Mouse (Mus musculus): ENCODE measurements at regions not wholly inside any gene's neighbourhood (a gene's known extent, or its start where the extent isn't known, plus 50 kb on each side); places are given as distances from the start of the nearest gene placed in this dataset.
A peak's percentile ranks its signal among the peaks of the same experiment; 100 is the strongest.

DNA sequence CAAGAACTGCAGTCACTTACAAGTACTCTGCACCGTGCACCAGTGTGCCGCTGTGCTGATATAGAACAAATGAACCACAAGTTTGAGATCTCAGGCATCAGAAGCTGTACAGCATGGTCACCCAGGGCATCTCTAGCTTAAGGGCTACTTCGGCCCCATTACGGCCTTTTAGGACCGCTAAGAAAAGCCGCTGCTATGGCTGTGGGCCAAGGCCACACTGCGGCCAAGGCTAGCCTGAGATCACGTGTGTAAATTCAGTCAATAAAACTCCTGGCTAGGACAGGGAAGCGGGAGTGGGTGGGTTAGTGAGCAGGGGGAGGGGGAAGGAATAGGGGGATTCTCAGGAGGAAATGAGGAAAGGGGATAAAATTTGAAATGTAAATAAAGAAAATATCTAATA is 50.9 kb upstream of the Atp12a start:
- peak; percentile 60 to 63 for DNase-seq

DNA sequence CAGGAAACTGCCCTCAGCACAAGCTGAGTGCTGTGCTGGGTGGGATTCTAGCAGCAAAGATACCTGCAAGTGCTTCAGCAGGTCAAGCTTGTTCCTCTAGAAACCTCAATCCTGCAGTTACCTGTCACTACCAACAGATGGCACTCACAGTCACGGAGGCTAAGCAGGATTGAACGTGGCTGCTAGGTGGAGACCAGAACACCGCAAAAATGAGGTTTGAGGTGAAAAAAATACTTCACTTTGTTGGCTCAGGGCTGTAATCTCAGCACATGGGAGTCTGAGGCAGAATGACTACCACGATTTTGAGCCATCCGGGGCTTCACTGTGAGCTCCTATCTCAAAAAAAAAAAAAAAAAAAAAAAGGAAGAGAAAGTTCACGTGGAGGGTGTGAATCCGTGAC is 50.4 kb upstream of the Atp12a start:
- DNase-seq = peak; percentile 58 to 68
